Mouse (Mus musculus): ENCODE results near the gene Olfr945. TPM values are rescaled to one million over a fixed set of nuclear protein-coding genes. Genes with fewer than 3 reads are reported as not detected.

Gene Olfr945
- polyA plus RNA-seq (2014; fragmentation: Nextera tagmentation; extraction: Ambion mirVana): not detected in 2 replicates

- H3K4me3 ChIP-seq (ENCODE audit: low read depth, low read length): no peak within 1 kb of the TSS
- 74% methylated on average over 3 of the region's 3 CpGs for WGBS
- no peaks in the 10 kb centered on the region for H3K36me3 ChIP-seq (replicated peaks; ENCODE audit: control insufficient read depth, insufficient read depth, low read depth, low read length)
- DNase-seq (ENCODE audit: low spot score) (no peak), ATAC-seq (replicated peaks; ENCODE audit: insufficient number of reproducible peaks, low FRiP score, low TSS enrichment, low read depth) (no peak)
- no peaks in the 10 kb centered on the region for H3K27me3 ChIP-seq (ENCODE audit: control insufficient read depth, insufficient read depth, low read length)
- no peaks in the 10 kb centered on the region for H3K4me1 ChIP-seq (ENCODE audit: control insufficient read depth, insufficient read depth, low read length)
- H3K27ac ChIP-seq (replicated peaks; ENCODE audit: low read depth, low read length): no peak within 1 kb of the TSS
- H3K9me3 ChIP-seq (replicated peaks; ENCODE audit: control insufficient read depth, low read length): no peaks in the 10 kb centered on the region
- H3K9ac ChIP-seq (replicated peaks; ENCODE audit: low read length): no peak within 1 kb of the TSS
- no peak within 1 kb of the TSS for H3K4me2 ChIP-seq (ENCODE audit: low read depth, low read length)
Measured at GRCm38 (mm10) chr9:39276718-39277117, at the start of gene Olfr945. Gene Olfr945, minus strand, starts transcription at chr9:39276818.

GRCm38 (mm10) chr9:39325945-39326344 is 49.3 kb upstream of the Olfr945 start, which contains the start of gene Olfr948:
Gene Olfr948, minus strand, starts transcription at chr9:39326045.
- Histone ChIP-seq H3K9me3 (replicated peaks; ENCODE audit: control insufficient read depth, low read length) (no peaks in the 10 kb centered on the region), H3K27me3 (ENCODE audit: control insufficient read depth, insufficient read depth, low read length) (no peaks in the 10 kb centered on the region), H3K36me3 (replicated peaks; ENCODE audit: control insufficient read depth, insufficient read depth, low read depth, low read length) (no peaks in the 10 kb centered on the region), H3K4me3 (ENCODE audit: low read depth, low read length) (no peak within 1 kb of the TSS), H3K27ac (replicated peaks; ENCODE audit: low read depth, low read length) (no peak within 1 kb of the TSS), H3K4me2 (ENCODE audit: low read depth, low read length) (no peak within 1 kb of the TSS), H3K9ac (replicated peaks; ENCODE audit: low read length) (no peak within 1 kb of the TSS), H3K4me1 (ENCODE audit: control insufficient read depth, insufficient read depth, low read length) (no peaks in the 10 kb centered on the region)
- ATAC-seq (replicated peaks; ENCODE audit: insufficient number of reproducible peaks, low FRiP score, low TSS enrichment, low read depth) (no peak), DNase-seq (ENCODE audit: low spot score) (no peak)

DNA sequence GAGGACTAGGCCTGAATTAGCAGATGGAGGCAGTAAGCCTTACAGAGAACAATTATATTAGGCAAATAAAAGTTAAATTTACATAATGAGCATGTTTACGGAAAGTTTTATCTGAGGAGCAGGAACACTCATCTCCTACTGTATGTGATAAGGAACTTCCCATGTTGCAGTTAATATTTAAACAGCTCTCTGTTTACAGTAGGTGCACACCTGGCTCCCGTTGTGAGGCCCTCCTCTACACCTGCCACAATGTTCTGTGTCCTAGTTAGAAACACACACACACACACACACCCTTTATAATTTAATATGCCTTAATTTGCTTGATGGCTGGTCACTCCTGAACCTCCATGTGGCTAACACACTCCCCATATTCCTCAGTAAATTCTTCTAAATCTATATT is 10.5 kb upstream of the Olfr945 start:
- no peak overlapping the region for H3K4me2 ChIP-seq (ENCODE audit: low read depth, low read length)
- DNase-seq (ENCODE audit: low spot score): no peak
- no peaks in the 10 kb centered on the region for H3K9me3 ChIP-seq (replicated peaks; ENCODE audit: control insufficient read depth, low read length)
- WGBS: 76% methylated on average over 2 of the region's 2 CpGs
- no peaks in the 10 kb centered on the region for H3K4me1 ChIP-seq (ENCODE audit: control insufficient read depth, insufficient read depth, low read length)
- H3K27me3 ChIP-seq (ENCODE audit: control insufficient read depth, insufficient read depth, low read length): no peaks in the 10 kb centered on the region
- no peaks in the 10 kb centered on the region for H3K36me3 ChIP-seq (replicated peaks; ENCODE audit: control insufficient read depth, insufficient read depth, low read depth, low read length)
- H3K9ac ChIP-seq (replicated peaks; ENCODE audit: low read length): no peak overlapping the region
- no peak overlapping the region for H3K27ac ChIP-seq (replicated peaks; ENCODE audit: low read depth, low read length)
- no peak overlapping the region for H3K4me3 ChIP-seq (ENCODE audit: low read depth, low read length)
- ATAC-seq (replicated peaks; ENCODE audit: insufficient number of reproducible peaks, low FRiP score, low TSS enrichment, low read depth): no peak

- H3K4me3 ChIP-seq (ENCODE audit: low read depth, low read length): no peak within 1 kb of the TSS
- H3K27me3 ChIP-seq (ENCODE audit: control insufficient read depth, insufficient read depth, low read length): no peaks in the 10 kb centered on the region
- DNase-seq (ENCODE audit: low spot score) (no peak), ATAC-seq (replicated peaks; ENCODE audit: insufficient number of reproducible peaks, low FRiP score, low TSS enrichment, low read depth) (no peak)
- no peak within 1 kb of the TSS for H3K4me2 ChIP-seq (ENCODE audit: low read depth, low read length)
- no peaks in the 10 kb centered on the region for H3K36me3 ChIP-seq (replicated peaks; ENCODE audit: control insufficient read depth, insufficient read depth, low read depth, low read length)
- no peaks in the 10 kb centered on the region for H3K4me1 ChIP-seq (ENCODE audit: control insufficient read depth, insufficient read depth, low read length)
- no peaks in the 10 kb centered on the region for H3K9me3 ChIP-seq (replicated peaks; ENCODE audit: control insufficient read depth, low read length)
- 73% methylated on average over 1 of the region's 1 CpGs for WGBS
- no peak within 1 kb of the TSS for H3K27ac ChIP-seq (replicated peaks; ENCODE audit: low read depth, low read length)
- no peak within 1 kb of the TSS for H3K9ac ChIP-seq (replicated peaks; ENCODE audit: low read length)
Measured at GRCm38 (mm10) chr9:39249894-39250293, 26.7 kb downstream of the Olfr945 start, which contains the start of gene Olfr1537. Gene Olfr1537, minus strand, starts transcription at chr9:39249994.

Other genes starting within 250 kb of the Olfr945 start
- gene Olfr937, start 211.9 kb downstream of the Olfr945 start, polyA plus RNA-seq (2014; fragmentation: Nextera tagmentation; extraction: Ambion mirVana): not detected in 2 replicates
- not detected in 2 replicates for gene Olfr938, start 197.9 kb downstream of the Olfr945 start, polyA plus RNA-seq (2014; fragmentation: Nextera tagmentation; extraction: Ambion mirVana)
- not detected in 2 replicates for gene Olfr27, start 148.7 kb downstream of the Olfr945 start, polyA plus RNA-seq (2014; fragmentation: Nextera tagmentation; extraction: Ambion mirVana)
- not detected in 2 replicates for gene Olfr943, start 110.5 kb downstream of the Olfr945 start, polyA plus RNA-seq (2014; fragmentation: Nextera tagmentation; extraction: Ambion mirVana)
- gene Olfr944, start 74.9 kb downstream of the Olfr945 start, polyA plus RNA-seq (2014; fragmentation: Nextera tagmentation; extraction: Ambion mirVana): not detected in 2 replicates
- gene Olfr1537, start 26.8 kb downstream of the Olfr945 start, polyA plus RNA-seq (2014; fragmentation: Nextera tagmentation; extraction: Ambion mirVana): not detected in 2 replicates
- not detected in 2 replicates for gene Olfr948, start 49.2 kb upstream of the Olfr945 start, polyA plus RNA-seq (2014; fragmentation: Nextera tagmentation; extraction: Ambion mirVana)
- gene Olfr951, start 110.6 kb upstream of the Olfr945 start, polyA plus RNA-seq (2014; fragmentation: Nextera tagmentation; extraction: Ambion mirVana): not detected in 2 replicates
- gene Olfr952, start 150.3 kb upstream of the Olfr945 start, polyA plus RNA-seq (2014; fragmentation: Nextera tagmentation; extraction: Ambion mirVana): not detected in 2 replicates
- gene Olfr954, start 179.9 kb upstream of the Olfr945 start, polyA plus RNA-seq (2014; fragmentation: Nextera tagmentation; extraction: Ambion mirVana): not detected in 2 replicates
- gene Olfr955, start 195.1 kb upstream of the Olfr945 start, polyA plus RNA-seq (2014; fragmentation: Nextera tagmentation; extraction: Ambion mirVana): not detected in 2 replicates
- gene Olfr44, start 217.2 kb upstream of the Olfr945 start, polyA plus RNA-seq (2014; fragmentation: Nextera tagmentation; extraction: Ambion mirVana): not detected in 2 replicates
- gene Olfr957, start 239.0 kb upstream of the Olfr945 start, polyA plus RNA-seq (2014; fragmentation: Nextera tagmentation; extraction: Ambion mirVana): not detected in 2 replicates